Mouse (Mus musculus) liver, embryonic 14.5 days (tissue): ENCODE results near the gene 2610001J05Rik.

Source experiments
- CTCF ChIP-seq: IDR thresholded peaks from 2 replicates; pipeline ENCODE4 v1.5.1; 2016; ENCODE audit warnings: antibody characterized with exemption, low read depth, control low read depth
- EP300 ChIP-seq: IDR thresholded peaks from 2 replicates; pipeline ENCODE4 v1.6.1; 2016; ENCODE audit warnings: antibody characterized with exemption, low read depth

DNA sequence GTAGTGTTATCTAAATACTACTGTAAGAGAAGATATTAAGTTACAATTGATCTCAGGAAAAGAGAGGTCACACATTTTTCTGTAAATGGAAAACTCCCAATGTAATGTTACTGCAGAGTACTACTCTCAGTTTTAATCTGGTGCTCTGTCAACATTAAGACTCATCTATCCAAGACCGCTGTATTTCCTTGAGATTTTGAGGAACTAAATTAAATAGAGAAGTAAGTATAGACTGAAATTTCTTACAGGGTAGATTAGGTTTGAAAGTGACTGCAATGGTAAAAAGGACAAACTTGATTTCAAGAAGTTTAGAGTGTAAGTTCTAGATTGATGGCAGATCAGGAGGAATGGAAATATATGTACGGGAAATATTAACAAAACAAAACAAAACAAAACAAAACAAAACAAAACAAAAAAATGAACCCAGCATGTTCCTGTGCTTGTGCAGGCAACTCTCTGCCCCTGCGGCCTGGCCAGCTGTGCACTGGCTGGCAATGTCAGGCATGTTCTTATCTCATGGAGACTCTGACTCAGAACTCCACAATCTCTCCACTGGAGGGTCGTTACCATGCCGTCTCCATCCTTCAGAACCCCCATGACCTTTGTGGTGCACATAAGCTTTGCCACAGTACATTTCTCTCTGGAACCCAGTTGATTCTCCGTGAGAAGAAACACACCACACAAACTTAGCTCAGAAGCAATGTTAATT lies 11.3 kb downstream of the 2610001J05Rik start:
- TF ChIP-seq EP300 (no peak), CTCF (no peak)
